Mouse (Mus musculus) kidney, embryonic 15.5 days (tissue): ENCODE data around the gene Ezh2. TPM values are rescaled to one million over a fixed set of nuclear protein-coding genes. Genes with fewer than 3 reads are reported as not detected.
"Not testable (repeated sequence)": the region's sequence is repeated elsewhere in the genome, so short reads cannot be mapped to it uniquely, and the experiment has no call there.

Experiments used
- ATAC-seq: fragments of 200-750 bp; cut with Nextera tagmentation; replicated peaks from 2 replicates; pipeline ENCODE4 v1.8.0; 2017; ENCODE audit warnings: moderate TSS enrichment; ENCODE audit not compliant: low FRiP score
- H3K27ac ChIP-seq: fragments of 300-500 bp; sonication (generic); 2 replicates; pipeline ENCODE4 v1.5.1; 2015; ENCODE audit warnings: mild to moderate bottlenecking, inconsistent platforms
- H3K27me3 ChIP-seq: fragments of 300-500 bp; sonication (generic); 2 replicates; pipeline ENCODE4 v1.6.1; 2015; ENCODE audit warnings: inconsistent platforms
- H3K36me3 ChIP-seq: fragments of 300-500 bp; sonication (generic); 2 replicates; pipeline ENCODE4 v1.6.1; 2015; ENCODE audit warnings: inconsistent platforms
- H3K4me1 ChIP-seq: fragments of 300-500 bp; sonication (generic); 2 replicates; pipeline ENCODE4 v1.6.1; 2015; ENCODE audit warnings: inconsistent platforms
- H3K4me2 ChIP-seq: fragments of 300-500 bp; sonication (generic); 2 replicates; pipeline ENCODE4 v1.6.1; 2015; ENCODE audit warnings: moderate library complexity, mild to moderate bottlenecking, inconsistent platforms
- H3K4me3 ChIP-seq: fragments of 300-500 bp; sonication (generic); replicated peaks from 2 replicates; pipeline ENCODE4 v1.5.1; 2015; ENCODE audit warnings: mild to moderate bottlenecking, inconsistent platforms
- H3K9ac ChIP-seq: fragments of 300-500 bp; sonication (generic); 2 replicates; pipeline ENCODE4 v1.6.1; 2015; ENCODE audit warnings: mild to moderate bottlenecking, inconsistent platforms
- H3K9me3 ChIP-seq: fragments of 300-500 bp; sonication (generic); replicated peaks from 2 replicates; pipeline ENCODE4 v1.6.1; 2016; ENCODE audit warnings: inconsistent platforms
- WGBS: fragments of 180-500 bp; shearing (Covaris S2); methylation state at CpG from one replicate; pipeline ENCODE4 v1.1.7; 2015; ENCODE audit warnings: mixed read lengths; 5-methylcytosine and 5-hydroxymethylcytosine counted together
- polyA plus RNA-seq: library from polyadenylated mRNA; unstranded; fragments of >200 nt; fragmentation: Nextera tagmentation; extraction: Ambion mirVana; gene quantifications from 2 replicates; pipeline ENCODE4 v1.2.1, GENCODE M21; 2015

The Ezh2 gene
- polyA plus RNA-seq, 1 experiment from 2014 or later: 108 TPM

- Histone ChIP-seq H3K4me2 (peak overlapping the region; percentile 81), H3K4me3 (peak overlapping the region; percentile 92), H3K36me3 (no peaks in the 10 kb centered on the region), H3K9ac (peak overlapping the region; percentile 99), H3K27me3 (no peaks in the 10 kb centered on the region), H3K9me3 (no peaks in the 10 kb centered on the region), H3K4me1 (peaks cover 23% of the 10 kb centered on the region), H3K27ac (peak overlapping the region; percentile 98)
- peak; percentile 76 for ATAC-seq
- WGBS: under 1% methylated on average over 74 of the region's 74 CpGs
Measured at GRCm38 (mm10) chr6:47594141-47594835, 853 bp downstream of the Ezh2 start.

- H3K4me1 ChIP-seq: peaks cover 23% of the 10 kb centered on the region
- no peak for ATAC-seq
- peak overlapping the region; percentile 98; the same call in 1 of the 2 replicates for H3K27ac ChIP-seq
Measured at GRCm38 (mm10) chr6:47593590-47593989, 1.6 kb downstream of the Ezh2 start.

GRCm38 (mm10) chr6:47587332-47587731, 7.8 kb downstream of the Ezh2 start:
- not testable (repeated sequence) for H3K4me2 ChIP-seq, H3K4me3 ChIP-seq, H3K9ac ChIP-seq, H3K27me3 ChIP-seq, H3K27ac ChIP-seq, H3K36me3 ChIP-seq, H3K9me3 ChIP-seq, ATAC-seq
- peaks cover 14% of the 10 kb centered on the region; the same call in 1 of the 2 replicates for H3K4me1 ChIP-seq
- 98% methylated on average over 2 of the region's 2 CpGs for WGBS

More at GRCm38 (mm10) chr6:47593590-47593989, 1.6 kb downstream of the Ezh2 start:
- Histone ChIP-seq H3K36me3 (no peaks in the 10 kb centered on the region), H3K27me3 (no peaks in the 10 kb centered on the region), H3K4me3 (peak overlapping the region; percentile 92), H3K9ac (peak overlapping the region; percentile 99), H3K9me3 (no peaks in the 10 kb centered on the region), H3K4me2 (peak overlapping the region; percentile 81)
- 9% methylated on average over 9 of the region's 9 CpGs for WGBS

- H3K9me3 ChIP-seq: no peaks in the 10 kb centered on the region
- no peak overlapping the region for H3K4me3 ChIP-seq
- WGBS: 94% methylated on average over 2 of the region's 2 CpGs
- H3K4me1 ChIP-seq: no peaks in the 10 kb centered on the region
- H3K4me2 ChIP-seq: no peak overlapping the region
- no peaks in the 10 kb centered on the region for H3K27me3 ChIP-seq
- peaks cover 52% of the 10 kb centered on the region for H3K36me3 ChIP-seq
- no peak for ATAC-seq
- H3K9ac ChIP-seq: no peak overlapping the region
- no peak overlapping the region for H3K27ac ChIP-seq
Measured at GRCm38 (mm10) chr6:47572887-47573286, 22.3 kb downstream of the Ezh2 start.

GRCm38 (mm10) chr6:47565326-47566035, 29.7 kb downstream of the Ezh2 start:
- Histone ChIP-seq H3K4me3 (no peak overlapping the region), H3K27ac (no peak overlapping the region), H3K9ac (no peak overlapping the region), H3K27me3 (no peaks in the 10 kb centered on the region), H3K4me2 (no peak overlapping the region), H3K9me3 (no peaks in the 10 kb centered on the region), H3K36me3 (peaks cover 85% of the 10 kb centered on the region), H3K4me1 (no peaks in the 10 kb centered on the region)
- 96% methylated on average over 1 of the region's 1 CpGs for WGBS
- no peak for ATAC-seq

GRCm38 (mm10) chr6:47561426-47561825, 33.7 kb downstream of the Ezh2 start:
- H3K4me3 ChIP-seq: no peak overlapping the region
- H3K27ac ChIP-seq: no peak overlapping the region
- no peak overlapping the region for H3K9ac ChIP-seq
- H3K27me3 ChIP-seq: no peaks in the 10 kb centered on the region
- ATAC-seq: no peak
- no peak overlapping the region for H3K4me2 ChIP-seq
- no peaks in the 10 kb centered on the region for H3K4me1 ChIP-seq
- no peaks in the 10 kb centered on the region for H3K9me3 ChIP-seq
- 85% methylated on average over 5 of the region's 5 CpGs for WGBS
- peaks cover 85% of the 10 kb centered on the region for H3K36me3 ChIP-seq

GRCm38 (mm10) chr6:47560846-47561245, 34.3 kb downstream of the Ezh2 start:
- no peak overlapping the region for H3K9ac ChIP-seq
- no peak overlapping the region for H3K4me2 ChIP-seq
- H3K36me3 ChIP-seq: peaks cover 84% of the 10 kb centered on the region
- no peaks in the 10 kb centered on the region for H3K27me3 ChIP-seq
- no peak for ATAC-seq
- 85% methylated on average over 2 of the region's 2 CpGs for WGBS
- H3K27ac ChIP-seq: no peak overlapping the region
- H3K4me3 ChIP-seq: no peak overlapping the region
- H3K9me3 ChIP-seq: no peaks in the 10 kb centered on the region
- H3K4me1 ChIP-seq: no peaks in the 10 kb centered on the region

GRCm38 (mm10) chr6:47560407-47560806, 34.7 kb downstream of the Ezh2 start:
- Histone ChIP-seq H3K27ac (no peak overlapping the region), H3K9me3 (no peaks in the 10 kb centered on the region), H3K4me1 (no peaks in the 10 kb centered on the region), H3K9ac (no peak overlapping the region), H3K36me3 (peaks cover 85% of the 10 kb centered on the region), H3K4me2 (no peak overlapping the region), H3K4me3 (no peak overlapping the region), H3K27me3 (no peaks in the 10 kb centered on the region)
- ATAC-seq: no peak

- Histone ChIP-seq H3K9me3 (no peaks in the 10 kb centered on the region), H3K4me1 (no peaks in the 10 kb centered on the region), H3K9ac (no peak overlapping the region), H3K27ac (no peak overlapping the region), H3K4me2 (no peak overlapping the region), H3K36me3 (peaks cover 84% of the 10 kb centered on the region), H3K4me3 (no peak overlapping the region), H3K27me3 (no peaks in the 10 kb centered on the region)
- 88% methylated on average over 2 of the region's 2 CpGs for whole genome bisulfite sequencing
- ATAC-seq: no peak
Measured at GRCm38 (mm10) chr6:47559287-47559686, 35.9 kb downstream of the Ezh2 start.

- H3K27me3 ChIP-seq: no peaks in the 10 kb centered on the region
- WGBS: 90% methylated on average over 4 of the region's 4 CpGs
- peaks cover 84% of the 10 kb centered on the region for H3K36me3 ChIP-seq
- no peak overlapping the region for H3K4me2 ChIP-seq
- no peak for ATAC-seq
- no peak overlapping the region for H3K9ac ChIP-seq
- H3K4me3 ChIP-seq: no peak overlapping the region
- H3K27ac ChIP-seq: no peak overlapping the region
- H3K9me3 ChIP-seq: no peaks in the 10 kb centered on the region
- no peaks in the 10 kb centered on the region for H3K4me1 ChIP-seq
Measured at GRCm38 (mm10) chr6:47552280-47552679, 42.9 kb downstream of the Ezh2 start.

GRCm38 (mm10) chr6:47535333-47535732, 59.8 kb downstream of the Ezh2 start:
- no peak overlapping the region for H3K27ac ChIP-seq
- H3K9ac ChIP-seq: no peak overlapping the region
- no peaks in the 10 kb centered on the region for H3K9me3 ChIP-seq
- H3K4me2 ChIP-seq: no peak overlapping the region
- no peaks in the 10 kb centered on the region for H3K27me3 ChIP-seq
- peaks cover 72% of the 10 kb centered on the region for H3K36me3 ChIP-seq
- H3K4me3 ChIP-seq: no peak overlapping the region
- H3K4me1 ChIP-seq: no peaks in the 10 kb centered on the region
- no peak for ATAC-seq
- 91% methylated on average over 5 of the region's 5 CpGs for WGBS

GRCm38 (mm10) chr6:47532547-47532946, 62.6 kb downstream of the Ezh2 start:
- no peak overlapping the region for H3K4me3 ChIP-seq
- 83% methylated on average over 1 of the region's 1 CpGs for WGBS
- peaks cover 92% of the 10 kb centered on the region for H3K36me3 ChIP-seq

More at GRCm38 (mm10) chr6:47532547-47532946, 62.6 kb downstream of the Ezh2 start:
- Histone ChIP-seq H3K4me2 (no peak overlapping the region), H3K4me1 (no peaks in the 10 kb centered on the region), H3K9ac (no peak overlapping the region), H3K27ac (no peak overlapping the region), H3K9me3 (no peaks in the 10 kb centered on the region), H3K27me3 (no peaks in the 10 kb centered on the region)
- no peak for ATAC-seq
